In the genomic region with DNA sequence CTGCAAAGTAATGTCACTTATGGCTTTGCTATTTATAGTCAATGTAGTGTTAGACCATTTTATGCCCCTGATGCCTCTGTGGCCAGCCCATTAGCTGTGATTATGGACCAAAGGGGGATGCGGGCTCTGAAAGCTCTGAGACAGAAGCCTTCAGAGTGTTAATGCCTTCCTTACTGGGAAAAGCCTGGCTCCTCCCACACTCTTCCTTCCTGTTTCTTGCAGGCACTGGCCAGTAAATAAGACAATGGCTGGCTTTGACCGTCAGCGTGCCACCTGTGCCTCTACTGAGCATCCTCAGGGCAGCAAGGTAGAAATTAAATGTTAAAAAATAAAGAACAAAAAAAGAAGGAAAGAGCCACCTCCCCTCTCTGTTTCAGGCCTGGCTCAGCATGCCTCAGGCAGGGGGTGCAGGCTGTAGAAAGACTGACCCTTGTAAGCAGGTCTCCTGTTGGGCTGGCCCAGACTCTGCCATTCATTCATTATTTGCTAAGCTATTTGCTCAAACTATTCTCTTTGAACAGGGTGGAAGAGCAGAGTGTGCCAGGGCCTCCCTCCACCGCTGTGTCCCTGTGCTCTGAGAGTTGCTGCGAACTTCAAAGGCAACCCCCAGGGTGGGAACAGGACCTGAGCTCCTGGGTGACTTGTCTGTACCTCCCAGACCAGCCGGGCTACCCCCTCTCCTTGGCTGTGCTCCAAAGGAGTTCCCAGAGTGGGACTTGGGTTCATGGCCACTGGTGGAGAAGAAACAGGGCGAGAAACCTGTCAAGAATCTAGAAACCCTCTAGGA, we compare ENCODE assay signal across 22 mouse cellular contexts. TPM values are rescaled to one million over a fixed set of nuclear protein-coding genes. Genes with fewer than 3 reads are reported as not detected.
DNase-seq lines count a peak whose midpoint lies in the region; ATAC-seq and TF ChIP-seq lines count a peak whose summit lies in the region.
"Had no signal": no experiment of that assay in that cellular context is flagged by ENCODE, and none has a peak within 500 bp of the region (broad histone marks: within the 10 kb centered on the region; RNA-seq: fewer than 3 reads in every experiment).

No protein-coding gene starts in this region.

- no peak overlapping the region for H3K9ac ChIP-seq in lung, embryonic 16.5 days (ENCODE audit: low read length)
- no peak overlapping the region for H3K9ac ChIP-seq in kidney, embryonic 16.5 days (replicated peaks; ENCODE audit: low read length)
- H3K9ac ChIP-seq: embryonic facial prominence, embryonic 15.5 days; heart, embryonic 15.5 days; limb, embryonic 12.5 days; liver, postnatal 0 days had no signal

- no peaks in the 10 kb centered on the region for H3K36me3 ChIP-seq in lung, embryonic 16.5 days (ENCODE audit: control insufficient read depth, insufficient read depth, low read length)
- H3K36me3 ChIP-seq in limb, embryonic 10.5 days: no peaks in the 10 kb centered on the region
- no peaks in the 10 kb centered on the region for H3K36me3 ChIP-seq in kidney, embryonic 16.5 days (ENCODE audit: insufficient read depth, low read length)
- H3K36me3 ChIP-seq: embryonic facial prominence, embryonic 15.5 days; heart, embryonic 15.5 days; limb, embryonic 12.5 days had no signal

- peaks cover 16% of the 10 kb centered on the region for H3K4me1 ChIP-seq in lung, embryonic 16.5 days (replicated peaks; ENCODE audit: control insufficient read depth, insufficient read depth, low read length)
- H3K4me1 ChIP-seq in lung, adult 2 months (ENCODE audit: control insufficient read depth, insufficient read depth, low read length): no peaks in the 10 kb centered on the region
- peaks cover 19% of the 10 kb centered on the region for H3K4me1 ChIP-seq in limb, embryonic 10.5 days
- H3K4me1 ChIP-seq in kidney, embryonic 16.5 days (ENCODE audit: insufficient read depth, low read length): no peaks in the 10 kb centered on the region
- H3K4me1 ChIP-seq: embryonic facial prominence, embryonic 15.5 days had no signal

- peak overlapping the region; percentile 72 for H3K27ac ChIP-seq in lung, embryonic 16.5 days (ENCODE audit: low read length)
- H3K27ac ChIP-seq in limb, embryonic 10.5 days: peak overlapping the region; percentile 61; the same call in 1 of the 2 replicates
- no peak overlapping the region for H3K27ac ChIP-seq in kidney, embryonic 16.5 days (ENCODE audit: low read length)
- H3K27ac ChIP-seq: embryonic facial prominence, embryonic 15.5 days; heart, embryonic 15.5 days; hindbrain, postnatal 0 days; layer of hippocampus, adult 2 months; limb, embryonic 12.5 days had no signal

- H3K27me3 ChIP-seq in lung, embryonic 16.5 days (ENCODE audit: control insufficient read depth, insufficient read depth, low read depth, low read length): no peaks in the 10 kb centered on the region
- peaks cover 40% of the 10 kb centered on the region for H3K27me3 ChIP-seq in limb, embryonic 10.5 days (ENCODE audit: low read depth, poor library complexity, severe bottlenecking)
- H3K27me3 ChIP-seq in kidney, embryonic 16.5 days (ENCODE audit: insufficient read depth, low read length): no peaks in the 10 kb centered on the region; the same call in none of the 2 replicates
- H3K27me3 ChIP-seq: embryonic facial prominence, embryonic 15.5 days; heart, embryonic 15.5 days had no signal

- no peak overlapping the region for H3K4me3 ChIP-seq in lung, embryonic 16.5 days (ENCODE audit: low read length)
- H3K4me3 ChIP-seq in lung, adult 2 months (replicated peaks; ENCODE audit: extremely low read depth, low read depth, low read length): no peak overlapping the region
- H3K4me3 ChIP-seq in limb, embryonic 10.5 days: no peak overlapping the region
- H3K4me3 ChIP-seq in kidney, embryonic 16.5 days (ENCODE audit: low read length): no peak overlapping the region
- H3K4me3 ChIP-seq: embryonic facial prominence, embryonic 15.5 days; heart, embryonic 15.5 days; layer of hippocampus, adult 2 months; limb, embryonic 12.5 days had no signal

- no peak for TF ChIP-seq POLR2A in lung, adult 2 months (IDR thresholded peaks at IDR 0.05; ENCODE audit: borderline replicate concordance, extremely low read depth, low read depth, low read length)
- no peak for TF ChIP-seq POLR2A in brain, embryonic 14.5 days (IDR thresholded peaks at IDR 0.05; ENCODE audit: borderline replicate concordance, extremely low read depth, insufficient read depth, insufficient read length, poor library complexity, severe bottlenecking)

- no peaks in the 10 kb centered on the region; the same call in 1 of the 2 replicates for H3K9me3 ChIP-seq in lung, embryonic 16.5 days (ENCODE audit: control insufficient read depth, low read length)
- no peaks in the 10 kb centered on the region for H3K9me3 ChIP-seq in limb, embryonic 10.5 days (replicated peaks)
- H3K9me3 ChIP-seq in kidney, embryonic 16.5 days (ENCODE audit: low read length): no peaks in the 10 kb centered on the region
- H3K9me3 ChIP-seq: embryonic facial prominence, embryonic 15.5 days; heart, embryonic 15.5 days; limb, embryonic 12.5 days had no signal

- 21% methylated on average over 7 of the region's 7 CpGs for WGBS in lung, embryonic 16.5 days
- 36% methylated on average over 7 of the region's 7 CpGs for WGBS in lung, adult 2 months
- 29% methylated on average over 7 of the region's 7 CpGs for WGBS in limb, embryonic 10.5 days
- 31% methylated on average over 7 of the region's 7 CpGs for WGBS in kidney, embryonic 16.5 days

- DNase-seq in heart, adult 11 months: peak; percentile 95
- no peak for DNase-seq in heart, adult 9 months (ENCODE audit: low spot score in 2 of 2)
- DNase-seq in lung, adult 2 months: no peak
- DNase-seq in brain, embryonic 14.5 days (ENCODE audit: low read depth): peak; percentile 39
- no peak for DNase-seq in limb, embryonic 10.5 days (ENCODE audit: low spot score)
- DNase-seq in cerebellum, postnatal 4 days (ENCODE audit: low spot score in 2 of 2): no peak
- DNase-seq: adrenal gland, adult 2 months; cerebellum, adult 11-12 months; cerebellum, postnatal 10 days; embryo, embryonic 11 days; gastrocnemius, postnatal 10 days; kidney, adult 9 months; liver, postnatal 0 days had no signal

- TF ChIP-seq CTCF in lung, adult 2 months (IDR thresholded peaks at IDR 0.05; ENCODE audit: insufficient read depth, low read length): no peak
- no peak for TF ChIP-seq CTCF in brain, embryonic 14.5 days (IDR thresholded peaks at IDR 0.05; ENCODE audit: borderline replicate concordance, extremely low read depth, insufficient read depth, insufficient read length)

- H3K4me2 ChIP-seq in lung, embryonic 16.5 days (ENCODE audit: low read depth, low read length): no peak overlapping the region
- no peak overlapping the region for H3K4me2 ChIP-seq in kidney, embryonic 16.5 days (replicated peaks; ENCODE audit: low read depth, low read length)
- H3K4me2 ChIP-seq: embryonic facial prominence, embryonic 15.5 days; heart, embryonic 15.5 days; limb, embryonic 12.5 days; liver, embryonic 11.5 days had no signal

- ATAC-seq in lung, embryonic 16.5 days (ENCODE audit: low read depth): peak; percentile 89
- ATAC-seq in kidney, embryonic 16.5 days (ENCODE audit: low FRiP score, low TSS enrichment): no peak
- ATAC-seq: hindbrain, postnatal 0 days; intestine, embryonic 16.5 days; liver, postnatal 0 days had no signal

RNA-seq across cellular contexts. Expression of a gene that starts 29.5 kb away (rescaled TPM):
- polyA plus RNA-seq in lung, embryonic 16.5 days (2015; fragmentation: Nextera tagmentation; extraction: Ambion mirVana): 4.8 and 6.1 TPM in 2 replicates
- polyA plus RNA-seq in lung, adult 2 months (2012; rRNA removed): 1.7 and 1.8 TPM in 2 replicates
- polyA plus RNA-seq in brain, embryonic 14.5 days (2012; rRNA removed): 0.62 and 0.85 TPM in 2 replicates
- polyA plus RNA-seq in limb, embryonic 10.5 days (2016; fragmentation: Nextera tagmentation; extraction: Ambion mirVana): 4.2 and 4.5 TPM in 2 replicates
- 6.5 and 6.6 TPM in 2 replicates for polyA plus RNA-seq in kidney, embryonic 16.5 days (2015; fragmentation: Nextera tagmentation; extraction: Ambion mirVana)

Comparison
In these comparisons a context has a peak if more than half of its experiments do, and no peak if none do; other contexts are left out.
1. DNase-seq: peak in heart, adult 11 months (single experiment) and brain, embryonic 14.5 days (single experiment); none in heart, adult 9 months (0 of 2), lung, adult 2 months (single experiment), limb, embryonic 10.5 days (single experiment) and cerebellum, postnatal 4 days (0 of 2).